Mouse (Mus musculus) CH12.LX (cell line): ENCODE measurements around the gene Stard5. TPM values are rescaled to one million over a fixed set of nuclear protein-coding genes. Genes with fewer than 3 reads are reported as not detected.

Source experiments
- DNase-seq: peaks from one replicate; pipeline ENCODE4 v3.0.0-alpha.2; 2013; ENCODE audit errors: extremely low read depth
- H3K27ac ChIP-seq: 2 replicates; pipeline ENCODE4 v1.5.1; 2012; ENCODE audit warnings: low read depth, mild to moderate bottlenecking, control low read depth, moderate library complexity; ENCODE audit not compliant: insufficient read depth
- H3K27me3 ChIP-seq: replicated peaks from 2 replicates; pipeline ENCODE3; 2012; ENCODE audit warnings: inconsistent platforms
- H3K36me3 ChIP-seq, 2 experiments: replicated peaks in 1 of 2; 2 replicates each; pipeline versions ENCODE3 to v1.6.1; 2012; ENCODE audit warnings: inconsistent platforms in 1 of 2, low read length in 1 of 2, mild to moderate bottlenecking in 1 of 2, mixed read lengths in 1 of 2, moderate library complexity in 1 of 2; ENCODE audit not compliant: control insufficient read depth in 1 of 2, insufficient read depth in 1 of 2
- H3K4me1 ChIP-seq, 2 experiments: 2 replicates each; pipeline ENCODE4 v1.6.1; 2012; ENCODE audit warnings: inconsistent platforms in 1 of 2, moderate library complexity in 1 of 2; ENCODE audit not compliant: insufficient read depth in 2 of 2, control insufficient read depth in 1 of 2
- H3K4me2 ChIP-seq: 2 replicates; pipeline ENCODE4 v1.6.1; 2012; ENCODE audit warnings: low read depth, mild to moderate bottlenecking, control low read depth; ENCODE audit not compliant: poor library complexity, insufficient read depth, severe bottlenecking
- H3K4me3 ChIP-seq, 3 experiments: fragments of 150-350 bp in 1 of 3; sonication (generic) in 1 of 3; replicated peaks in 1 of 3; 2 replicates each; pipeline versions ENCODE3 to v1.5.1; 2011 to 2012; ENCODE audit warnings: low read depth in 2 of 3, low read length in 2 of 3, mild to moderate bottlenecking in 2 of 3, moderate library complexity in 2 of 3, control low read depth in 1 of 3, improper control_type of control experiment in 1 of 3, inconsistent platforms in 1 of 3, mixed read lengths in 1 of 3; ENCODE audit not compliant: poor library complexity in 1 of 3
- H3K79me2 ChIP-seq: replicated peaks from 2 replicates; pipeline ENCODE4 v1.6.1; 2012; ENCODE audit warnings: mild to moderate bottlenecking, moderate library complexity; ENCODE audit not compliant: control insufficient read depth, poor library complexity, insufficient read depth, severe bottlenecking; ENCODE audit errors: extremely low read depth
- H3K9ac ChIP-seq: 2 replicates; pipeline ENCODE4 v1.6.1; 2012; ENCODE audit warnings: low read depth, mild to moderate bottlenecking, control low read depth, moderate library complexity; ENCODE audit not compliant: insufficient read depth
- H3K9me3 ChIP-seq: replicated peaks from 2 replicates; pipeline ENCODE3; 2012; ENCODE audit warnings: low read length, inconsistent platforms, mixed read lengths
- CHD1 ChIP-seq: IDR thresholded peaks from 2 replicates; pipeline ENCODE4 v1.6.1; 2012; ENCODE audit warnings: low read depth, low read length, improper control_type of control experiment, inconsistent platforms
- E2F4 ChIP-seq: IDR thresholded peaks from 2 replicates; pipeline ENCODE4 v1.6.1; 2011; ENCODE audit warnings: low read depth, low read length, improper control_type of control experiment; ENCODE audit not compliant: insufficient replicate concordance
- ETS1 ChIP-seq: conservative IDR thresholded peaks from 2 replicates; pipeline ENCODE4 v1.6.1; 2012; ENCODE audit warnings: low read depth, mild to moderate bottlenecking, inconsistent platforms, low read length, improper control_type of control experiment, moderate library complexity
- GABPA ChIP-seq: IDR thresholded peaks from 2 replicates; pipeline ENCODE4 v1.6.1; 2012; ENCODE audit warnings: low read depth, low read length, improper control_type of control experiment, inconsistent platforms; ENCODE audit not compliant: insufficient replicate concordance
- HCFC1 ChIP-seq: IDR thresholded peaks from 2 replicates; pipeline ENCODE4 v1.6.1; 2012; ENCODE audit warnings: low read depth, mild to moderate bottlenecking, inconsistent platforms, low read length, improper control_type of control experiment
- IRF4 ChIP-seq: IDR thresholded peaks from 2 replicates; pipeline ENCODE4 v1.6.1; 2014; ENCODE audit warnings: low read depth, mild to moderate bottlenecking, inconsistent platforms, low read length, improper control_type of control experiment
- MAZ ChIP-seq: IDR thresholded peaks from 2 replicates; pipeline ENCODE4 v1.6.1; 2012; ENCODE audit warnings: low read depth, mild to moderate bottlenecking, inconsistent platforms, low read length, improper control_type of control experiment, moderate library complexity
- MXI1 ChIP-seq: IDR thresholded peaks from 2 replicates; pipeline ENCODE4 v1.6.1; 2011; ENCODE audit warnings: mild to moderate bottlenecking, low read depth, low read length, improper control_type of control experiment
- NRF1 ChIP-seq: IDR thresholded peaks from 2 replicates; pipeline ENCODE4 v1.6.1; 2014; ENCODE audit warnings: low read depth, mild to moderate bottlenecking, inconsistent platforms, low read length, improper control_type of control experiment, moderate library complexity
- PAX5 ChIP-seq: IDR thresholded peaks from 2 replicates; pipeline ENCODE4 v1.6.1; 2012; ENCODE audit warnings: low read length, inconsistent platforms, mixed read lengths
- RAD21 ChIP-seq: IDR thresholded peaks from 2 replicates; pipeline ENCODE4 v1.6.1; 2011; ENCODE audit warnings: low read depth, mild to moderate bottlenecking, low read length, improper control_type of control experiment, moderate library complexity
- SIN3A ChIP-seq: IDR thresholded peaks from 2 replicates; pipeline ENCODE4 v1.6.1; 2012; ENCODE audit warnings: low read length, improper control_type of control experiment, inconsistent platforms
- TBP ChIP-seq: conservative IDR thresholded peaks from 2 replicates; pipeline ENCODE4 v1.6.1; 2011; ENCODE audit warnings: low read depth, low read length, improper control_type of control experiment
- USF2 ChIP-seq: conservative IDR thresholded peaks from 2 replicates; pipeline ENCODE4 v1.6.1; 2011; ENCODE audit warnings: low read depth, low read length, improper control_type of control experiment
- ZC3H11A ChIP-seq: IDR thresholded peaks from 2 replicates; pipeline ENCODE4 v1.6.1; 2012; ENCODE audit warnings: low read depth, mild to moderate bottlenecking, inconsistent platforms, low read length, improper control_type of control experiment
- ZMIZ1 ChIP-seq: IDR thresholded peaks from 2 replicates; pipeline ENCODE4 v1.6.1; 2012; ENCODE audit warnings: low read depth, mild to moderate bottlenecking, inconsistent platforms, low read length, improper control_type of control experiment
- dilution Hi-C: fragments of 300-500 bp; cut with MboI; formaldehyde crosslinking; loops from 2 replicates; pipeline ENCODE4 v1.14.3; 2020; ENCODE audit warnings: low sequenced_read_pairs; ENCODE audit not compliant: extremely low pct_unique_long_range_greater_than_20kb, extremely low pct_ligation_motif_present
- in situ Hi-C: fragments of 300-500 bp; cut with MboI; formaldehyde crosslinking; loops from 3 replicates; pipeline ENCODE4 v1.14.3; 2019; ENCODE audit warnings: low sequenced_read_pairs, low pct_ligation_motif_present, low pct_unique_long_range_greater_than_20kb, mixed read lengths
- polyA plus RNA-seq: library from polyadenylated mRNA; unstranded; fragments of >175 nt; gene quantifications from 2 replicates; pipeline ENCODE4 v1.2.1, GENCODE M21; 2012; ENCODE audit warnings: low read depth; ENCODE audit not compliant: insufficient read length
- total RNA-seq, 2 experiments: library from RNA; depleted of rRNA; stranded (reverse); fragments of 300-350 nt in 1 of 2; fragments of >200 nt in 1 of 2; gene quantifications; 2 replicates each; pipeline ENCODE4 v1.2.3; 2012 to 2014

Gene Stard5
- total and polyA plus RNA-seq, 3 experiments = 31.7 to 44.9 (median 33.1) TPM

GRCm38 (mm10) chr7:83678506-83678905 is 46.7 kb downstream of the Stard5 start:
- Histone ChIP-seq H3K4me2 (no peak overlapping the region), H3K4me3 (no peak overlapping the region), H3K27me3 (no peaks in the 10 kb centered on the region), H3K36me3 (no peaks in the 10 kb centered on the region), H3K4me1 (peaks cover 0 to 11% of the 10 kb centered on the region in 2 experiments; a peak in 2 of 4 replicates), H3K9me3 (peaks cover 7% of the 10 kb centered on the region), H3K9ac (no peak overlapping the region), H3K79me2 (no peaks in the 10 kb centered on the region)
- no peak for DNase-seq
- in situ Hi-C loops = no loop called here
- dilution Hi-C loops = no loop called here
- no peak for TF ChIP-seq PAX5
- TF ChIP-seq, all 38 proteins: peak for 0
- H3K27ac ChIP-seq = no peak overlapping the region

- no peak overlapping the region for H3K27ac ChIP-seq
- no peaks in the 10 kb centered on the region for H3K36me3 ChIP-seq
- no peaks in the 10 kb centered on the region for H3K9me3 ChIP-seq
- dilution Hi-C loops (no loop called here), in situ Hi-C loops (no loop called here)
- H3K4me2 ChIP-seq = no peak overlapping the region
- peaks cover 0 to 6% of the 10 kb centered on the region in 2 experiments; a peak in 2 of 4 replicates for H3K4me1 ChIP-seq
- H3K27me3 ChIP-seq = no peaks in the 10 kb centered on the region
- H3K79me2 ChIP-seq = no peaks in the 10 kb centered on the region
- no peak for DNase-seq
- H3K4me3 ChIP-seq = no peak overlapping the region
- H3K9ac ChIP-seq = no peak overlapping the region
- TF ChIP-seq USF2 (no peak), ZC3H11A (no peak), MAZ (no peak), E2F4 (no peak), SIN3A (no peak), HCFC1 (no peak), ZMIZ1 (no peak), MXI1 (no peak), TBP (no peak), RAD21 (no peak), NRF1 (no peak), CHD1 (no peak), ETS1 (no peak), GABPA (no peak), IRF4 (no peak)
Observed at GRCm38 (mm10) chr7:83682640-83683274, 51.0 kb downstream of the Stard5 start.
